Mouse (Mus musculus) lung, embryonic 16.5 days (tissue): ENCODE results near the gene Ppp1r17. TPM values are rescaled to one million over a fixed set of nuclear protein-coding genes. Genes with fewer than 3 reads are reported as not detected.

ENCODE experiments used
- ATAC-seq: fragments of 200-750 bp; cut with Nextera tagmentation; 2 replicates; pipeline ENCODE4 v1.8.0; 2017; ENCODE audit warnings: low read depth, mild to moderate bottlenecking, moderate library complexity
- H3K27ac ChIP-seq: fragments of 300-500 bp; sonication (generic); 2 replicates; pipeline ENCODE4 v1.5.1; 2014; ENCODE audit warnings: mild to moderate bottlenecking, control low read depth, low read length
- H3K27me3 ChIP-seq: fragments of 300-500 bp; sonication (generic); 2 replicates; pipeline ENCODE4 v1.6.1; 2014; ENCODE audit warnings: low read depth, low read length, mixed read lengths; ENCODE audit not compliant: control insufficient read depth, insufficient read depth
- H3K36me3 ChIP-seq: fragments of 300-500 bp; sonication (generic); 2 replicates; pipeline ENCODE4 v1.6.1; 2014; ENCODE audit warnings: low read length; ENCODE audit not compliant: control insufficient read depth, insufficient read depth
- H3K4me1 ChIP-seq: fragments of 300-500 bp; sonication (generic); replicated peaks from 2 replicates; pipeline ENCODE4 v1.6.1; 2014; ENCODE audit warnings: low read length, mixed read lengths; ENCODE audit not compliant: control insufficient read depth, insufficient read depth
- H3K4me2 ChIP-seq: fragments of 300-500 bp; sonication (generic); 2 replicates; pipeline ENCODE4 v1.6.1; 2014; ENCODE audit warnings: low read depth, low read length, control low read depth
- H3K4me3 ChIP-seq: fragments of 300-500 bp; sonication (generic); 2 replicates; pipeline ENCODE4 v1.5.1; 2014; ENCODE audit warnings: mild to moderate bottlenecking, low read length, control low read depth
- H3K9ac ChIP-seq: fragments of 300-500 bp; sonication (generic); 2 replicates; pipeline ENCODE4 v1.6.1; 2014; ENCODE audit warnings: low read length, control low read depth
- H3K9me3 ChIP-seq: fragments of 300-500 bp; sonication (generic); 2 replicates; pipeline ENCODE4 v1.6.1; 2016; ENCODE audit warnings: low read length; ENCODE audit not compliant: control insufficient read depth
- WGBS: fragments of 180-500 bp; shearing (Covaris S2); extraction: QIAGEN DNeasy Blood & Tissue Kit; methylation state at CpG from one replicate; pipeline ENCODE4 v1.1.7; 2014; 5-methylcytosine and 5-hydroxymethylcytosine counted together
- polyA plus RNA-seq: library from polyadenylated mRNA; unstranded; fragments of >200 nt; fragmentation: Nextera tagmentation; extraction: Ambion mirVana; gene quantifications from 2 replicates; pipeline ENCODE4 v1.2.1, GENCODE M21; 2015

Gene Ppp1r17
- polyA plus RNA-seq, 1 experiment from 2014 or later: 0.46 TPM

GRCm38 (mm10) chr6:56032231-56032630, 14.9 kb downstream of the Ppp1r17 start:
- Histone ChIP-seq H3K4me2 (no peak overlapping the region), H3K4me3 (no peak overlapping the region), H3K27me3 (no peaks in the 10 kb centered on the region), H3K9ac (no peak overlapping the region), H3K36me3 (no peaks in the 10 kb centered on the region), H3K4me1 (no peaks in the 10 kb centered on the region), H3K27ac (no peak overlapping the region), H3K9me3 (no peaks in the 10 kb centered on the region)
- no peak for ATAC-seq
- WGBS: 54% methylated on average over 2 of the region's 2 CpGs

GRCm38 (mm10) chr6:56035054-56035453, 17.8 kb downstream of the Ppp1r17 start:
- WGBS: 61% methylated on average over 10 of the region's 10 CpGs
- no peak overlapping the region for H3K4me2 ChIP-seq
- no peaks in the 10 kb centered on the region for H3K9me3 ChIP-seq
- ATAC-seq: no peak
- H3K36me3 ChIP-seq: no peaks in the 10 kb centered on the region
- H3K27ac ChIP-seq: no peak overlapping the region
- no peaks in the 10 kb centered on the region for H3K4me1 ChIP-seq
- no peak overlapping the region for H3K9ac ChIP-seq
- H3K27me3 ChIP-seq: no peaks in the 10 kb centered on the region
- H3K4me3 ChIP-seq: no peak overlapping the region

- 64% methylated on average over 4 of the region's 4 CpGs for WGBS
- Histone ChIP-seq H3K27me3 (no peaks in the 10 kb centered on the region), H3K9me3 (no peaks in the 10 kb centered on the region), H3K4me1 (no peaks in the 10 kb centered on the region), H3K9ac (no peak overlapping the region), H3K36me3 (no peaks in the 10 kb centered on the region), H3K4me3 (no peak overlapping the region), H3K27ac (no peak overlapping the region), H3K4me2 (no peak overlapping the region)
- ATAC-seq: no peak
Observed at GRCm38 (mm10) chr6:56039476-56040055, 22.3 kb downstream of the Ppp1r17 start.

- no peak overlapping the region for H3K4me2 ChIP-seq
- no peaks in the 10 kb centered on the region for H3K27me3 ChIP-seq
- H3K27ac ChIP-seq: no peak overlapping the region
- WGBS: 48% methylated on average over 5 of the region's 5 CpGs
- H3K36me3 ChIP-seq: no peaks in the 10 kb centered on the region
- no peak overlapping the region for H3K9ac ChIP-seq
- H3K4me3 ChIP-seq: no peak overlapping the region
- no peaks in the 10 kb centered on the region for H3K9me3 ChIP-seq
- no peaks in the 10 kb centered on the region for H3K4me1 ChIP-seq
- ATAC-seq: no peak
Observed at GRCm38 (mm10) chr6:56044270-56044669, 27.0 kb downstream of the Ppp1r17 start.

- H3K27me3 ChIP-seq: no peaks in the 10 kb centered on the region
- no peak overlapping the region for H3K9ac ChIP-seq
- no peaks in the 10 kb centered on the region for H3K9me3 ChIP-seq
- WGBS: 84% methylated on average over 1 of the region's 1 CpGs
- no peak overlapping the region for H3K4me3 ChIP-seq
- H3K4me1 ChIP-seq: no peaks in the 10 kb centered on the region
- H3K27ac ChIP-seq: no peak overlapping the region
- no peaks in the 10 kb centered on the region for H3K36me3 ChIP-seq
- no peak overlapping the region for H3K4me2 ChIP-seq
- ATAC-seq: no peak
Observed at GRCm38 (mm10) chr6:56044716-56045115, 27.4 kb downstream of the Ppp1r17 start.

- 78% methylated on average over 3 of the region's 3 CpGs for WGBS
- ATAC-seq: no peak
Observed at GRCm38 (mm10) chr6:56048580-56048979, 31.3 kb downstream of the Ppp1r17 start.

GRCm38 (mm10) chr6:56049104-56049503, 31.8 kb downstream of the Ppp1r17 start:
- Histone ChIP-seq H3K4me1 (no peaks in the 10 kb centered on the region), H3K27me3 (no peaks in the 10 kb centered on the region), H3K9ac (no peak overlapping the region), H3K27ac (no peak overlapping the region), H3K9me3 (no peaks in the 10 kb centered on the region), H3K4me3 (no peak overlapping the region), H3K36me3 (no peaks in the 10 kb centered on the region), H3K4me2 (no peak overlapping the region)
- WGBS: 30% methylated on average over 4 of the region's 4 CpGs
- no peak for ATAC-seq

More at GRCm38 (mm10) chr6:56048580-56048979, 31.3 kb downstream of the Ppp1r17 start:
- Histone ChIP-seq H3K4me1 (no peaks in the 10 kb centered on the region), H3K9me3 (no peaks in the 10 kb centered on the region), H3K27me3 (no peaks in the 10 kb centered on the region), H3K27ac (no peak overlapping the region), H3K4me3 (no peak overlapping the region), H3K4me2 (no peak overlapping the region), H3K9ac (no peak overlapping the region), H3K36me3 (no peaks in the 10 kb centered on the region)

GRCm38 (mm10) chr6:56063736-56064135, 46.4 kb downstream of the Ppp1r17 start:
- Histone ChIP-seq H3K9ac (no peak overlapping the region), H3K27ac (no peak overlapping the region), H3K4me2 (no peak overlapping the region), H3K4me3 (no peak overlapping the region), H3K9me3 (no peaks in the 10 kb centered on the region), H3K27me3 (no peaks in the 10 kb centered on the region), H3K4me1 (no peaks in the 10 kb centered on the region), H3K36me3 (no peaks in the 10 kb centered on the region)
- ATAC-seq: no peak

GRCm38 (mm10) chr6:56066632-56067282, 49.5 kb downstream of the Ppp1r17 start:
- WGBS: 37% methylated on average over 5 of the region's 5 CpGs
- no peak overlapping the region for H3K27ac ChIP-seq
- no peaks in the 10 kb centered on the region for H3K36me3 ChIP-seq
- ATAC-seq: no peak
- no peaks in the 10 kb centered on the region for H3K27me3 ChIP-seq
- H3K9ac ChIP-seq: no peak overlapping the region
- H3K4me2 ChIP-seq: no peak overlapping the region
- H3K4me1 ChIP-seq: no peaks in the 10 kb centered on the region
- no peaks in the 10 kb centered on the region for H3K9me3 ChIP-seq
- H3K4me3 ChIP-seq: no peak overlapping the region
